Mouse (Mus musculus) induced T-regulatory cell, adult 2 months (primary cell): ENCODE results near the gene Mobp.

Experiments used
- DNase-seq: peaks from one replicate; pipeline ENCODE4 v3.0.0-alpha.2; 2012; ENCODE audit warnings: low read depth

Gene Mobp

GRCm38 (mm10) chr9:120149222-120149828 is at the start of gene Mobp:
Mobp (plus strand) TSS chr9:120149707.
- DNase-seq: no peak

DNA sequence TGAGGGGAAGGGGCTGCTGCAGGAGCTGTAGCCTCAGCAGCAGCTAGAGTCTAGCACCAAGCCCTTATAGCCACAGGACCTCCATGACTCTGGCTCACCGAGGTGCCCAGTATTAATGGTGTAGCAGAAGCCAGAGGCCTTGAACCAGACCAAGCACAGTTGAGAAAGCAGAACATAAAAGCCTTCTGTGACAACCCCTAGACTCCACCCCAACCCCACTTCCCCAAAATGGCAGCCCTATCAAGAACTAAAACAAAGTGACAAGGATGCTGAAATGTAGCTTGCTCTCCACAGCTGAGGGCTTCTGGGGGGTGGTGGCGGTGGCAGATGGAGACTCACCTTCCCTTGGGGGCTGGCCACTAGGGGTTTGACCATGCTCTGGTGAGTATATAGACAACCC is 48.3 kb upstream of the Mobp start:
- DNase-seq: no peak

- DNase-seq: peak; percentile 40
Measured at GRCm38 (mm10) chr9:120108953-120109352, 40.6 kb upstream of the Mobp start.

GRCm38 (mm10) chr9:120110211-120111018 is 39.1 kb upstream of the Mobp start, which contains the start of gene Slc25a38:
Slc25a38 (plus strand) TSS chr9:120110374.
- DNase-seq: peak; percentile 97

DNA sequence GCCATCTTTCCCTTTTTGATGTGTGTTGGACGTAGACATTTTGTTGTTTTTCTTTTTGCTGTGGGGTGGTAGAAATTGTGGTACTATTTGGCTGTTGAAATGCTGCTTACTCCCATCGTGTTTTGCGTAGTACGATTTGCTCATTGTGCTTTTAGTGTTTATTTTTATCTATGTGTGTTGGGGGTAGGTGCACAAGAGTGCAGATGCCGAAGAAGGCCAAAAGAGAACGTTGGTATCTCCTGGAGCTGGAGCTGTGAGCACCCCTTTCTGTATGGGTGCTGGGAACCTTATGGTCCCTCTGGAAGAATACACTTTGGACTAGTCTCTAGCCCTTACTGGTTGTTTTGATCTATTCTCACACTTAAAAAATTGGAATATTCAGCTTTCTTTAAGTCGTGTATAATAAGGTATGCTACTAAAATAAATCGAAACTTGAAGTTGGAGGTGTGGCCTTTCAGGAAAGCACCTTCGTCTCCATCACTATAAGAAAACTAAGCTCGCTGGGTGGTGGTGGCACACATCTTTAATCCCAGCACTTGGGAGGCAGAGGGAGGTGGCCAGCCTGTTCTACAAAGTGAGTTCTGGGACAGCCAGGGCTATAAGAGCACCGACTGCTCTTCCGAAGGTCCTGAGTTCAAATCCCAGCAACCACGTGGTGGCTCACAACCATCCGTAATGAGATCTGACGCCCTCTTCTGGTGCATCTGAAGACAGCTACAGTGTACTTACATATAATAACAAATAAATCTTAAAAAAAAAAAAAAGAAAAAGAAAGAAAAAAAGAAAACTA is 38.2 kb upstream of the Mobp start:
- peak; percentile 44 for DNase-seq

DNA sequence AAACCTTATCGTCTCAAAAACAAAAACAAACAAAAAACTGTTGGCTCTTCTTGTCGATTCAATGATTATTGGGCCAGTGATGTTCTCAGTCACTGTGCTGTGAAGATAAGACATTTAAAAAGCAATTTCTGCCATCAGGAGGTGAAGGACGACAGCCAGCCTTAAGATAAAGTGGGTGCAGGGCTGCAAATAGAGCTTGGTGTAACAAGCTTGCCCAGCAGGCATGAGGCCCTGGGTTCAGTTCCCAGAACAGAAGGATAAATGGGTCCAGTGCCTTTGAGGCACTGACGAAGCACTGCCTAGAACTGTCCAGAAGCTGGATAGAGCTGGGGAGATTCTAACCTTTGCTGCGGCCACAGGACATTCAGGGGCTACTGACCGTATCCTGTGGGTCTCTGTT is 37.0 kb upstream of the Mobp start:
- no peak for DNase-seq

GRCm38 (mm10) chr9:120113456-120113855 is 36.1 kb upstream of the Mobp start:
- no peak for DNase-seq

- DNase-seq: no peak
Measured at GRCm38 (mm10) chr9:120114051-120114788, 35.3 kb upstream of the Mobp start.

DNA sequence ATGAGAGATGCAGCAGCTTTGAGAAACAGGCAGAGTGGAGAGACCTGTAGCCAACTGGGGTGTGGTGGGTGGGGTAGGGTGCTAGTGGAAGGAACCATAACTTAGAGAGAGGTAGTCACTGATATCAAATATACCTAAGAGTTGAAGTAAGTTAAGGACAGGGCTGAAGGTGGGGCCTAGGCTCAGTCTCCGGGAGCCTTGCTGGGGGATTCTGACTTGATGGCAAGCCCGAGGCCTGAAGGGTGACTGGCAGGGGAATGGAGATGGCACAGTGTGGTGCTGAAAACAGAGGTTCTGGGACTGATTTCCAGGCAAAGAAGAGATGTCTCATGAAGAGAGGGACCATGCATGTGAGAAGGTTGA is 34.7 kb upstream of the Mobp start:
- no peak for DNase-seq

GRCm38 (mm10) chr9:120115580-120115979 is 33.9 kb upstream of the Mobp start:
- no peak for DNase-seq

GRCm38 (mm10) chr9:120116184-120116624 is 33.3 kb upstream of the Mobp start:
- DNase-seq: no peak

- DNase-seq: no peak
Measured at GRCm38 (mm10) chr9:120118212-120118611, 31.3 kb upstream of the Mobp start.

DNA sequence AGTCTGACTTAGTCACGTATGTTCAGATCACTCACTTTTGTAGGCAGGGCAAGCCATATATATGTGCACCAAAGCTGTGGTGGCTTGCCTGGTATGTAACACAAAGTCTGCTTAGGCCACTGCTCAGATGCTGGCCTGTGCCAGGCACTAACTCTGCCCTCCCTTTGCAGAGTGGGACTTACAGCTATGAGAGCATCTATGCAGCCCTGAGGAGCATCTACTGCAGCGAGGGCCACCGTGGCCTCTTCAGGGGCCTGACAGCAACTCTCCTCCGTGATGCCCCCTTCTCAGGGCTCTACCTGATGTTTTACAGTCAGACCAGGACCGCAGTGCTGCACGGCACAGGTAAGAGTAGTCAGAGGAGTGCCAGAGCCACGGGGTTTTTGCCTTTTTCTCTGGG is 29.0 kb upstream of the Mobp start:
- no peak for DNase-seq

- no peak for DNase-seq
Measured at GRCm38 (mm10) chr9:120126868-120127267, 22.6 kb upstream of the Mobp start.

GRCm38 (mm10) chr9:120127538-120128251 is 21.8 kb upstream of the Mobp start, which contains the start of gene Rpsa:
Rpsa (plus strand) TSS chr9:120127689.
- peak; percentile 99 for DNase-seq

- DNase-seq: peak; percentile 53
Measured at GRCm38 (mm10) chr9:120129276-120129675, 20.2 kb upstream of the Mobp start.

GRCm38 (mm10) chr9:120131784-120132288 is 17.7 kb upstream of the Mobp start:
- DNase-seq: no peak

DNA sequence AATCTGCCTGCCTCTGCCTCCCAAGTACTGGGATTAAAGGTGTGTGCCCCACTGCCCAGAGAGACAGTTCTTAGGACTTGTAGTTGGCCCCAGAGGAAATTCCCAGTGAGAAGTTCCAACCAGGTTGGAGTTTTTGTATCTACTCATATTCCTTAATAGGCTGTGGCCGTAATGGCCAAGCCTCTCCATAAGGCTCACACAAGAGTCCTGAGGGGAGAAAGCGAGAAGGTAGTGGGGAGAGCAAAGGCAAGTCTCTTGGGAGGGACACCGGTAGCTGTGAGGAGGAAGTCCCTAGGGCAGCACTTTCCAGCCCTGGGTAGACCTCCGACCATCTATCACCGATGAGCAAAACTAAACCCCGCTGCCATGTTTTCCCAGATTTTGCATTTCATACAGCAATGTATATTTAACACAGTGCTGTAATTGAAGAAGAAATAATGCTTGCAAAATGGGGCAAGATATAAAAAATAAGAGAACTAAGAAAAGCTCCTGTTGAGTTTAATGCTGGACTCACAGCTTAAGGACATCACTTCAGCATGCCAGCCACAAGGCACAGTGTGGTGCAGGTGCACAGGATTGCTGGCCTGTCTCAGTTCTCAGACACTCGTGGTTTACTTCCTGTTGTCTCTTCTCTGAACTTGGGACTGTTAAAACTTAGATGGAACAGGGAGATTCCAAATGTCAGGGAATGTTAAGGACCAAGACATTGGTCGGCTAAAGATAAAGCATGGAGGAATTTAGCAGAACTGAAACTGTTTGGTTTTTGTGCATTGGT is 16.3 kb upstream of the Mobp start:
- no peak for DNase-seq

DNA sequence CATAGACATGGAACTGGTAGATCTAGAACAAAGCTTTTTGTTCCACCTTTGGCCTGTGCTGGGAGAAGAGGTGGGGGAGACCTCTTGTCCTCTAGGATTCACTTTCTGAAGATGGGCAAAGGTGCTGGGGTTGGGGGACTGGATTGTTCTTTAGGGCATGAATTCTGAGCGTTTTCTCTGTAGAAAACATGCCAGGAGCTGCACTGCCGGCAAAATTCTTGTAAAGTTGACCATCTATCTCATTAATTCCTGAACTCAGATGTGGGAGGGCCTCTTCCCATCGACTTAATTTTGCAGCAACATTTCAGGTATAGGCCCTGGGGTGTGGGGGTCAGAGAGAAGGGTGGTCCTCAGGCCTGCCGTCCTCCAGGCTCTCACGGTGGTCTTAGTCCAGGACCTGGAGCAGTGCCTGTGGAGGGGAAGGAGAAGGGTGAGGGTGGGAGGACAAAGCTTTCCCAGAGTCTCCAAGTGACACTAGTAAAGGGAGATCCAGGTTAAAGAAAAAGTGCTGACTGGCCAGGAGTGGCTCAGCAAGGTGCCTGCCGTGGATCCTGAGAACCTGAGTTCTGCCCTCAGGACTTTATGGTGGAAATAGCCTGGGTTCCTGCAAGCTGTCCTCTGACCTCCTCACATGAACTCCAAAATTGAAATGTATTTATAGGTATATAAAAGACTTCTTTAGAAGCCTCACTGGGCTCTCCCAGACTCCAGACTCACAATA is 15.6 kb upstream of the Mobp start:
- no peak for DNase-seq
